Mouse (Mus musculus) kidney, adult 2 months (tissue): ENCODE measurements around the gene Zfp575. TPM values are rescaled to one million over a fixed set of nuclear protein-coding genes. Genes with fewer than 3 reads are reported as not detected.

ENCODE experiments used
- DNase-seq: peaks from one replicate; pipeline ENCODE4 v3.0.0; 2021
- H3K27ac ChIP-seq: fragments of 200-500 bp; 2 replicates; pipeline ENCODE4 v1.5.1; 2012; ENCODE audit warnings: low read depth, low read length, control low read depth, inconsistent platforms; ENCODE audit not compliant: insufficient read depth
- H3K27me3 ChIP-seq: fragments of 200-500 bp; replicated peaks from 2 replicates; pipeline ENCODE4 v1.6.1; 2012; ENCODE audit warnings: mild to moderate bottlenecking, moderate library complexity, low read length, inconsistent platforms; ENCODE audit not compliant: control insufficient read depth, insufficient read depth
- H3K36me3 ChIP-seq: fragments of 200-500 bp; 2 replicates; pipeline ENCODE4 v1.6.1; 2012; ENCODE audit warnings: mild to moderate bottlenecking, moderate library complexity, low read length, inconsistent platforms; ENCODE audit not compliant: control insufficient read depth, insufficient read depth
- H3K4me1 ChIP-seq: fragments of 200-500 bp; 2 replicates; pipeline ENCODE4 v1.6.1; 2011; ENCODE audit warnings: low read length; ENCODE audit not compliant: control insufficient read depth, insufficient read depth
- H3K4me3 ChIP-seq: fragments of 200-500 bp; 2 replicates; pipeline ENCODE4 v1.5.1; 2011; ENCODE audit warnings: mild to moderate bottlenecking, low read depth, low read length, control low read depth; ENCODE audit not compliant: insufficient read depth
- CTCF ChIP-seq: fragments of 200-500 bp; conservative IDR thresholded peaks from 2 replicates; pipeline ENCODE4 v1.5.1; 2011; ENCODE audit warnings: low read depth, mild to moderate bottlenecking, control low read depth, low read length, moderate library complexity, mixed read lengths; ENCODE audit not compliant: insufficient read depth, insufficient read length
- POLR2A ChIP-seq: fragments of 200-500 bp; IDR thresholded peaks from one replicate; pipeline ENCODE4 v1.6.1; 2011; ENCODE audit warnings: low read depth, low read length, control low read depth
- WGBS: fragments of 180-500 bp; shearing (Covaris S2); methylation state at CpG from one replicate; pipeline ENCODE4 v1.1.7; 2018; 5-methylcytosine and 5-hydroxymethylcytosine counted together
- polyA plus RNA-seq: library from polyadenylated mRNA; depleted of rRNA; stranded (reverse); fragments of >200 nt; gene quantifications from 2 replicates; pipeline ENCODE4 v1.2.3, GENCODE M21; 2012

Gene Zfp575
- polyA plus RNA-seq, 1 experiment = 0.11 TPM

DNA sequence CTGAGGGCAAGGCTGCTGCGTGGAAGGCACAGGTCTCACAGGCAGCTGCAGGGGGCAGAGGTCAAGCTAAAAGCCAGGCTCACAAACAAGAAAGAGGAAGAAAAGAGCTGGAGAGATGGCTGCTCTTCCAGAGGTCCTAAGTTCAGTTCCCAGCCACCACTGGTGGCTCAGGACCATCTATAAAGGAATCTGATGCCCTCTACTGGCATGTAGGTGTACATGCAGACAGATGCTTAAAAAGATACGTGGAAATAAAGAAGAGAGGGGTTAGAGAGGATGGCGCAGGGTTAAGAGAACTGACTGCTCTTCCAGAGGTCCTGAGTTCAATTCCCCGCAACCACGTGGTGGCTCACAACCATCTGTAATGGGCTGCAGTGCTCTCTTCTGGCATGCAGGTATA is 15.0 kb downstream of the Zfp575 start:
- Histone ChIP-seq H3K27me3 (no peaks in the 10 kb centered on the region), H3K4me1 (peaks cover 10% of the 10 kb centered on the region; the same call in 1 of the 2 replicates), H3K27ac (no peak overlapping the region), H3K36me3 (no peaks in the 10 kb centered on the region), H3K4me3 (no peak overlapping the region)
- WGBS = 61% methylated on average over 5 of the region's 5 CpGs
- peak; percentile 19 for DNase-seq
- TF ChIP-seq CTCF (peak; percentile 40), POLR2A (no peak)

DNA sequence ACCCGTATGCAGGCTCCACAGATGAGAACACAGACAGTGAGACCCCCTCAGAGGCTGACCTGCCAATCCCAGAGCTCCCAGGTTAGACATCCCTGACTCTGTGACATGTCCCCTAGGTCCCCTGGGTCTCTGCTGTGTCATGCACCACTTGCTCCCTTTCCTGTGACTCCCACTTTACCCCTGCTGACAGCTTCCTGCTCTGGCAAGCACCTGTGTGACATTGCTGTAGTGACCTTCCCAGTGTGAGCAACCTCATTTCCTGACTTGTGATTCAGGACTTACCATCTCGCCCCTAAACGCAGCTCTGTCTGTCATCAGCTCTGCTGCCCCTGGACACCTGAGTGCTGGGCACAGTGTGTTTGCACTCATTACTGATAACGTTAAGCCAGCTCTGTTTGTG is 16.4 kb downstream of the Zfp575 start:
- no peak for DNase-seq
- Histone ChIP-seq H3K36me3 (no peaks in the 10 kb centered on the region), H3K27ac (no peak overlapping the region), H3K4me3 (no peak overlapping the region), H3K27me3 (no peaks in the 10 kb centered on the region), H3K4me1 (peaks cover 10% of the 10 kb centered on the region; the same call in 1 of the 2 replicates)
- TF ChIP-seq POLR2A = no peak
- TF ChIP-seq CTCF = no peak
- 74% methylated on average over 4 of the region's 4 CpGs for WGBS

DNA sequence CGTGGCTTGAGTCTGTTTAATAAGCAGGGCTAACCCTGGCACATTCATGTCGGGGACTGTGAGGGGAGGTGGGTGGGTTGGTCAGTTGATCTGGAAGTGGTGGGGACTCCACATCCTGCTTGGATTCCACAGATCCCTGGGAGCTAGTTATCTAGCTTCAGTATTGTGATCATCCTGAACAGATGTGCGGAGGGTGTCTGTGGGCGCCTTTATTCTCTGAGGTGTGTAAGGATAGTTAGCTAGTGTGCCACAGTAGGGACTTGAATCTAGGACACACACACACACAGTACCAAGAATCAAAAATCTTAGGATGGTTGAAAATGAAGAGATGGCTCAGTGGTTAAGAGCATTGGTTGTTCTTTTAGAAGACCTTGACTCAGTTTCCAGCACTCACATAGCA is 18.9 kb downstream of the Zfp575 start:
- H3K27ac ChIP-seq = no peak overlapping the region
- H3K4me1 ChIP-seq = 0 out of 2 replicates have a peak, but pooled peaks cover 2% of the 10 kb centered on the region
- TF ChIP-seq POLR2A (no peak), CTCF (no peak)
- no peak for DNase-seq
- no peak overlapping the region for H3K4me3 ChIP-seq
- no peaks in the 10 kb centered on the region for H3K36me3 ChIP-seq
- no peaks in the 10 kb centered on the region for H3K27me3 ChIP-seq
- 84% methylated on average over 4 of the region's 4 CpGs for WGBS

DNA sequence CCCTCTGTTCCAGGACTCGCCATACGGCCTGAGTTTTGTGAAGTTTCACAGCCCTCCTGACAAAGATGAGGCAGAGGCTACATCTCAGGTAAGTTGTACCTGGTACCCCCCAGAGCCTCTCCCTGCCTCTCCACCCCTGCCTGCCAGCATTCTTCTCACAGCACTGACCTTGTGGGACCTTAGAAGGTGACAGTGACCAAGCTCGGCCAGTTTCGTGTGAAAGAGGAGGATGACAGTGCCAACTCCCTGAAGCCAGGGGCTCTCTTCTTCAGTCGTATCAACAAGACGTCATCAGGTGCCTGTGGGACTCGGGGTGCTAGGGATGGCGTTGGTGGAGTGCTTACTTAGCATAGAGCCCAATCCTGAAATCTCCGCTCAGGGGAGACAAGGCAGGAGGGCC is 21.2 kb downstream of the Zfp575 start:
- H3K27ac ChIP-seq = no peak overlapping the region
- DNase-seq = no peak
- TF ChIP-seq POLR2A = no peak
- TF ChIP-seq CTCF = no peak
- no peak overlapping the region for H3K4me3 ChIP-seq
- H3K4me1 ChIP-seq = no peaks in the 10 kb centered on the region
- WGBS = 91% methylated on average over 9 of the region's 9 CpGs
- no peaks in the 10 kb centered on the region for H3K36me3 ChIP-seq
- H3K27me3 ChIP-seq = no peaks in the 10 kb centered on the region

DNA sequence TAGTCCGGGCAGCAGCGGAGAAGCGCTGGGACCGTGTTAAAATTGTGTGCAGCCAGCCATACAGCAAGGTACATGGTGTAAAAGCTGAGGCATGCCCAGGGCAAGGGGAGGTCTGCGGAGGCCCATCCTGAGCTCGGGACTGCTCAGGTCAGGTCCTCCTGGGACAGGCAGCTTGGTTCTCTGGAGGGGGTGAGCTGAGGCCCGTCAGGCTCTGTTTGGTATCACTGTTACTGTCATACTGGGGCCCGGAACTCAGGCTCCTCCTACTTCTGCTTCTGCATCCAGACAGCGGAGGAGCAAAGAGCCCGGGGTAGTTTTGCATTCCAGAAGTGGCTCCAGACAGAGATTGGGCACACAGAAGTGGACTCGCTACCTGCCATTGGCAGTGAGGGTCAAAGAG is 21.8 kb downstream of the Zfp575 start:
- H3K27me3 ChIP-seq = no peaks in the 10 kb centered on the region

DNA sequence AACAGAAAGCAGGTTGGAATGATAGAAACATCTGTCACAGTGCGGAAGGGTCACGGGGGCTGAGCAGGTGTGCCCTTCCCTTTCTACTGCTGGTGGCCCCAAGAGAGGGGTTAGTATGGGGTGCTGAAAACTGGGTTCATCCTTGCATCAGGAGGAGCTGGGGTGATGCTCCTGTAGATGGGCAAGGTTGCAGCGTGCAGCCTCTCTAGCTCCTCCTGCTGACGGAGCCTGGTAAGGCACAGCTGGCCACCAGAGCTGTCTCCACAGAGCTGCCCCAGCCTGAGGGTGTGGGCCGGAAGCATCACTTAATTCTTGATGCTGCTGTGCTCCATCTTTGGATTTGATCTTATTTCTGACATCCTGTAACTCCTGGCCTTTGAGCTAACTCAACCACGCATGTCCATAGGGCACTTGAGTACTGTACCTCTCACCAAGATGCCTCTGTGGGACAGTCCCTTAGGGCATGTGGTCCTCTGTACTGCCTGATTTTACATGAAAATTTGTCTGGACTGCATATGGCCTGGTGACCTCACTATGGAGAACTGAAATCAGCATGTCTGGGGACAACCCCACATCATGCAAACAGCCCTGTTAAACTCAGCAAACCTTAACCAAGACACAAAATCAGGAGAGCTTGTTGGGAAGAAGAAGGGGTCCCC is 22.7 kb downstream of the Zfp575 start:
- Histone ChIP-seq H3K27ac (no peak overlapping the region), H3K36me3 (no peaks in the 10 kb centered on the region), H3K27me3 (no peaks in the 10 kb centered on the region), H3K4me1 (no peaks in the 10 kb centered on the region), H3K4me3 (no peak overlapping the region)
- 57% methylated on average over 6 of the region's 6 CpGs for WGBS
- TF ChIP-seq CTCF (peak; percentile 94), POLR2A (no peak)
- DNase-seq = peak; percentile 75

More for the DNA sequence above, 21.8 kb downstream of the Zfp575 start:
- peak; percentile 44 for DNase-seq
- Histone ChIP-seq H3K27ac (no peak overlapping the region), H3K4me3 (no peak overlapping the region), H3K4me1 (no peaks in the 10 kb centered on the region), H3K36me3 (no peaks in the 10 kb centered on the region)
- TF ChIP-seq POLR2A = no peak
- no peak for TF ChIP-seq CTCF
- 59% methylated on average over 11 of the region's 11 CpGs for WGBS

DNA sequence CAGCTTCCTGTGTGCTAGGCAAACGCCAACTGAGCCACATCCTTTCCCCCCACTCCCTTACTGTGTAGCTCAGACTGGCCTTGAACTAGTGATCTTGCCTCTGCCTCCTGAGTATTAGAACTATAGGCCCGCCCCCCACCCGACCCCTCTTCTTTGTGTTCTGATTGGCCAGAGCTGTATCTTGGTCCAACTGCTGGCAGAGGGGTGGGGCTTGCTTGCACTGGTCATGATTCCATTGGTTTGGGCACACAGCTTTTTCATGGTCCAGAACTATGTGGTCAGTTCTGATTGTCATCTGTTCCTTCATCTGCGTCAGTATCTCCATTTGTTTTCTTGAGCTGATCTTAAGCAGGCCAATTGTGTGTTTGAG is 23.6 kb downstream of the Zfp575 start:
- Histone ChIP-seq H3K27ac (no peak overlapping the region), H3K4me3 (no peak overlapping the region), H3K36me3 (no peaks in the 10 kb centered on the region), H3K4me1 (no peaks in the 10 kb centered on the region), H3K27me3 (no peaks in the 10 kb centered on the region)
- TF ChIP-seq POLR2A (no peak), CTCF (no peak)
- 74% methylated on average over 4 of the region's 4 CpGs for WGBS
- DNase-seq = no peak
